Mouse (Mus musculus) intestine, embryonic 16.5 days (tissue): ENCODE measurements around the gene Rec8. TPM values are rescaled to one million over a fixed set of nuclear protein-coding genes. Genes with fewer than 3 reads are reported as not detected.
A peak's percentile ranks its signal among the peaks of the same experiment; 100 is the strongest.

ENCODE experiments used
- ATAC-seq: fragments of 200-750 bp; cut with Nextera tagmentation; 2 replicates; pipeline ENCODE4 v1.8.0; 2017; ENCODE audit warnings: moderate TSS enrichment, moderate library complexity
- H3K27ac ChIP-seq: fragments of 300-500 bp; sonication (generic); 2 replicates; pipeline ENCODE4 v1.5.1; 2014; ENCODE audit warnings: mild to moderate bottlenecking, low read length
- H3K27me3 ChIP-seq: fragments of 300-500 bp; sonication (generic); replicated peaks from 2 replicates; pipeline ENCODE4 v1.6.1; 2014; ENCODE audit warnings: low read length, control low read depth, mixed read lengths; ENCODE audit not compliant: control insufficient read depth, insufficient read depth
- H3K36me3 ChIP-seq: fragments of 300-500 bp; sonication (generic); 2 replicates; pipeline ENCODE4 v1.6.1; 2014; ENCODE audit warnings: low read length, control low read depth; ENCODE audit not compliant: control insufficient read depth, insufficient read depth
- H3K4me1 ChIP-seq: fragments of 300-500 bp; sonication (generic); 2 replicates; pipeline ENCODE4 v1.6.1; 2014; ENCODE audit warnings: low read length, control low read depth, mixed read lengths; ENCODE audit not compliant: control insufficient read depth, insufficient read depth
- H3K4me2 ChIP-seq: fragments of 300-500 bp; sonication (generic); 2 replicates; pipeline ENCODE4 v1.6.1; 2014; ENCODE audit warnings: low read depth, low read length, control low read depth
- H3K4me3 ChIP-seq: fragments of 300-500 bp; sonication (generic); 2 replicates; pipeline ENCODE4 v1.5.1; 2014; ENCODE audit warnings: mild to moderate bottlenecking, low read length
- H3K9ac ChIP-seq: fragments of 300-500 bp; sonication (generic); 2 replicates; pipeline ENCODE4 v1.6.1; 2014; ENCODE audit warnings: low read depth, low read length
- H3K9me3 ChIP-seq: fragments of 300-500 bp; sonication (generic); 2 replicates; pipeline ENCODE4 v1.6.1; 2016; ENCODE audit warnings: low read length, control low read depth; ENCODE audit not compliant: control insufficient read depth
- WGBS: fragments of 180-500 bp; shearing (Covaris S2); extraction: QIAGEN DNeasy Blood & Tissue Kit; methylation state at CpG from one replicate; pipeline ENCODE4 v1.1.7; 2014; 5-methylcytosine and 5-hydroxymethylcytosine counted together
- polyA plus RNA-seq: library from polyadenylated mRNA; unstranded; fragments of >200 nt; fragmentation: Nextera tagmentation; extraction: Ambion mirVana; gene quantifications from 2 replicates; pipeline ENCODE4 v1.2.1, GENCODE M21; 2015

The Rec8 gene
- polyA plus RNA-seq, 1 experiment from 2014 or later = 13.1 TPM

GRCm38 (mm10) chr14:55589771-55590448 is 27.9 kb upstream of the Rec8 start:
- ATAC-seq = no peak
- WGBS = 77% methylated on average over 11 of the region's 11 CpGs
- peak overlapping the region; percentile 84 for H3K4me3 ChIP-seq

GRCm38 (mm10) chr14:55590748-55591330 is 27.0 kb upstream of the Rec8 start, which contains the start of gene Psme2:
Psme2 (minus strand) TSS chr14:55591113.
- H3K9ac ChIP-seq = peak within 1 kb of the TSS; percentile 88
- H3K4me2 ChIP-seq = peak within 1 kb of the TSS; percentile 56
- H3K27ac ChIP-seq = peak within 1 kb of the TSS; percentile 96
- peak within 1 kb of the TSS; percentile 84 for H3K4me3 ChIP-seq
- H3K27me3 ChIP-seq = no peaks in the 10 kb centered on the region
- peaks cover 19% of the 10 kb centered on the region for H3K4me1 ChIP-seq
- peaks cover 6% of the 10 kb centered on the region for H3K36me3 ChIP-seq
- peak; percentile 96 for ATAC-seq
- H3K9me3 ChIP-seq = no peaks in the 10 kb centered on the region
- WGBS = 0% methylated on average over 22 of the region's 22 CpGs

More at GRCm38 (mm10) chr14:55589771-55590448, 27.9 kb upstream of the Rec8 start:
- peaks cover 3% of the 10 kb centered on the region for H3K36me3 ChIP-seq
- no peaks in the 10 kb centered on the region for H3K9me3 ChIP-seq
- peak overlapping the region; percentile 79 for H3K9ac ChIP-seq
- H3K4me1 ChIP-seq = peaks cover 22% of the 10 kb centered on the region
- H3K27ac ChIP-seq = peak overlapping the region; percentile 79
- H3K4me2 ChIP-seq = peak overlapping the region; percentile 56
- H3K27me3 ChIP-seq = no peaks in the 10 kb centered on the region

- ATAC-seq = peak; percentile 90
- under 1% methylated on average over 33 of the region's 33 CpGs for WGBS
- peak within 1 kb of the TSS; percentile 84 for H3K4me3 ChIP-seq
Observed at GRCm38 (mm10) chr14:55591331-55591891, 26.4 kb upstream of the Rec8 start, which contains the start of gene Rnf31. Rnf31 (plus strand) TSS chr14:55591708.

GRCm38 (mm10) chr14:55592226-55592625 is 25.6 kb upstream of the Rec8 start:
- Histone ChIP-seq H3K4me2 (peak overlapping the region; percentile 56), H3K9ac (peak overlapping the region; percentile 88), H3K4me3 (peak overlapping the region; percentile 84), H3K9me3 (no peaks in the 10 kb centered on the region), H3K27me3 (no peaks in the 10 kb centered on the region), H3K36me3 (peaks cover 11% of the 10 kb centered on the region), H3K4me1 (peaks cover 19% of the 10 kb centered on the region), H3K27ac (peak overlapping the region; percentile 78)
- ATAC-seq = no peak
- WGBS = 4% methylated on average over 16 of the region's 16 CpGs

More at GRCm38 (mm10) chr14:55591331-55591891, 26.4 kb upstream of the Rec8 start, which contains the start of gene Rnf31:
- Histone ChIP-seq H3K36me3 (peaks cover 8% of the 10 kb centered on the region), H3K9ac (peak within 1 kb of the TSS; percentile 88), H3K4me2 (peak within 1 kb of the TSS; percentile 56), H3K9me3 (no peaks in the 10 kb centered on the region), H3K4me1 (peaks cover 19% of the 10 kb centered on the region), H3K27ac (peak within 1 kb of the TSS; percentile 96), H3K27me3 (no peaks in the 10 kb centered on the region)

GRCm38 (mm10) chr14:55596036-55596690 is 21.7 kb upstream of the Rec8 start:
- Histone ChIP-seq H3K9me3 (no peaks in the 10 kb centered on the region), H3K36me3 (peaks cover 29% of the 10 kb centered on the region), H3K4me3 (no peak overlapping the region), H3K9ac (no peak overlapping the region), H3K27ac (no peak overlapping the region), H3K27me3 (no peaks in the 10 kb centered on the region), H3K4me2 (no peak overlapping the region), H3K4me1 (peaks cover 12% of the 10 kb centered on the region)
- ATAC-seq = no peak
- 81% methylated on average over 13 of the region's 13 CpGs for WGBS

- Histone ChIP-seq H3K36me3 (peaks cover 33% of the 10 kb centered on the region), H3K4me1 (peaks cover 4% of the 10 kb centered on the region; the same call in 1 of the 2 replicates), H3K9ac (no peak overlapping the region), H3K27ac (no peak overlapping the region), H3K27me3 (no peaks in the 10 kb centered on the region), H3K4me2 (no peak overlapping the region), H3K4me3 (no peak overlapping the region), H3K9me3 (no peaks in the 10 kb centered on the region)
- ATAC-seq = no peak
- WGBS = 94% methylated on average over 21 of the region's 21 CpGs
Observed at GRCm38 (mm10) chr14:55598521-55599390, 19.1 kb upstream of the Rec8 start.

GRCm38 (mm10) chr14:55603271-55603632 is 14.6 kb upstream of the Rec8 start, which contains the start of gene Irf9:
Irf9 (plus strand) TSS chr14:55603571.
- WGBS = 81% methylated on average over 7 of the region's 7 CpGs
- peak within 1 kb of the TSS; percentile 84 for H3K27ac ChIP-seq
- peaks cover 27% of the 10 kb centered on the region for H3K36me3 ChIP-seq

GRCm38 (mm10) chr14:55603633-55604576 is 13.9 kb upstream of the Rec8 start:
- peak overlapping the region; percentile 48 for H3K4me3 ChIP-seq
- peaks cover 27% of the 10 kb centered on the region for H3K36me3 ChIP-seq
- peak overlapping the region; percentile 64 for H3K4me2 ChIP-seq
- H3K9ac ChIP-seq = peak overlapping the region; percentile 70
- WGBS = 13% methylated on average over 19 of the region's 19 CpGs
- peak overlapping the region; percentile 84 for H3K27ac ChIP-seq
- peaks cover 8% of the 10 kb centered on the region; the same call in 1 of the 2 replicates for H3K4me1 ChIP-seq
- H3K27me3 ChIP-seq = no peaks in the 10 kb centered on the region
- ATAC-seq = peak; percentile 95
- H3K9me3 ChIP-seq = no peaks in the 10 kb centered on the region

More at GRCm38 (mm10) chr14:55603271-55603632, 14.6 kb upstream of the Rec8 start, which contains the start of gene Irf9:
- Histone ChIP-seq H3K4me1 (peaks cover 8% of the 10 kb centered on the region; the same call in 1 of the 2 replicates), H3K4me3 (peak within 1 kb of the TSS; percentile 48), H3K4me2 (peak within 1 kb of the TSS; percentile 64), H3K9ac (peak within 1 kb of the TSS; percentile 70), H3K9me3 (no peaks in the 10 kb centered on the region), H3K27me3 (no peaks in the 10 kb centered on the region)
- ATAC-seq = no peak
